Mouse (Mus musculus) heart, embryonic 11.5 days (tissue): Measurements from ENCODE around the gene Kif1b. TPM values are rescaled to one million over a fixed set of nuclear protein-coding genes. Genes with fewer than 3 reads are reported as not detected.

Experiments used
- polyA plus RNA-seq: library from polyadenylated mRNA; unstranded; fragments of >200 nt; fragmentation: Nextera tagmentation; extraction: Ambion mirVana; gene quantifications from 2 replicates; pipeline ENCODE4 v1.2.1, GENCODE M21; 2014

Kif1b gene
- polyA plus RNA-seq, 1 experiment from 2014 or later = 47.8 TPM

Other genes starting within 250 kb of the Kif1b start
- 33.5 and 37.2 TPM in 2 replicates for gene Pex14, start 207.8 kb downstream of the Kif1b start, polyA plus RNA-seq
- gene Dffa, start 203.5 kb downstream of the Kif1b start, polyA plus RNA-seq = 34.2 and 35.9 TPM in 2 replicates
- gene Cort, start 180.9 kb downstream of the Kif1b start, polyA plus RNA-seq = 0.24 and 0.46 TPM in 2 replicates
- gene Cenps, start 170.1 kb downstream of the Kif1b start, polyA plus RNA-seq = 30.1 and 33.3 TPM in 2 replicates
- 37.2 and 37.8 TPM in 2 replicates for gene Pgd, start 140.9 kb downstream of the Kif1b start, polyA plus RNA-seq
- 36.3 and 41.3 TPM in 2 replicates for gene Ube4b, start 119.1 kb upstream of the Kif1b start, polyA plus RNA-seq
- 1.2 and 2.5 TPM in 2 replicates for gene Rbp7, start 147.3 kb upstream of the Kif1b start, polyA plus RNA-seq
- not detected in 2 replicates for gene Tmem274, start 169.7 kb upstream of the Kif1b start, polyA plus RNA-seq
- 16.2 and 17.0 TPM in 2 replicates for gene Nmnat1, start 177.5 kb upstream of the Kif1b start, polyA plus RNA-seq
- gene Lzic, start 177.5 kb upstream of the Kif1b start, polyA plus RNA-seq = 36.7 and 43.9 TPM in 2 replicates
- gene Ctnnbip1, start 210.5 kb upstream of the Kif1b start, polyA plus RNA-seq = 36.3 and 36.8 TPM in 2 replicates